Mouse (Mus musculus): ENCODE measurements around the gene Dgki. TPM values are rescaled to one million over a fixed set of nuclear protein-coding genes. Genes with fewer than 3 reads are reported as not detected.

Gene Dgki
- total RNA-seq, 2 experiments from 2014 or later, result 0.20 to 0.29 TPM

DNA sequence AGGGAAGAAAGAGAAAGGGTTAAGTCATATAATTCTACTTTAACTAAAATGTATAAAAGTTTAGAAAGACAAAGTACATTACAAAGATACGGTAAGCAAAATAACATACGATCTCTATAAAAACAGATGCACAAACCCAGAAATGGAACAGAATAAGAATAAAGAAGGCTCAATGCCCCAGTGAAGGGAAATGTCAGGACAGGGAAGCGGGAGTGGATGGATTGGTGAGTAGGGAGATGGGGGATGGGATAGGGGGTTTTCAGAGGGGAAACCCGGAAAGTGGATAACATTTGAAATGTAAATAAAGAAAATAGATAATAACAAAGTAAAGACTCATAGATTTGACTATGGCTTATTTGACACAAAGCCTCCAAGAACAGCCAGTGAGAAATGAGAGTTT lies 400.1 kb downstream of the Dgki start:
- intact Hi-C loops (cut with DNase I), result loop anchor here (5.0 to 10.0 kb wide), 4 partner anchors 83 to 515 kb away; partner anchors contain the start of gene Chrm2

GRCm38 (mm10) chr6:36898412-36898811 lies 401.6 kb downstream of the Dgki start:
- intact Hi-C loops (cut with DNase I), result no loop called here
- no peak for DNase-seq (ENCODE audit: low spot score)

More for the DNA sequence above, 400.1 kb downstream of the Dgki start:
- DNase-seq (ENCODE audit: low spot score), result no peak

DNA sequence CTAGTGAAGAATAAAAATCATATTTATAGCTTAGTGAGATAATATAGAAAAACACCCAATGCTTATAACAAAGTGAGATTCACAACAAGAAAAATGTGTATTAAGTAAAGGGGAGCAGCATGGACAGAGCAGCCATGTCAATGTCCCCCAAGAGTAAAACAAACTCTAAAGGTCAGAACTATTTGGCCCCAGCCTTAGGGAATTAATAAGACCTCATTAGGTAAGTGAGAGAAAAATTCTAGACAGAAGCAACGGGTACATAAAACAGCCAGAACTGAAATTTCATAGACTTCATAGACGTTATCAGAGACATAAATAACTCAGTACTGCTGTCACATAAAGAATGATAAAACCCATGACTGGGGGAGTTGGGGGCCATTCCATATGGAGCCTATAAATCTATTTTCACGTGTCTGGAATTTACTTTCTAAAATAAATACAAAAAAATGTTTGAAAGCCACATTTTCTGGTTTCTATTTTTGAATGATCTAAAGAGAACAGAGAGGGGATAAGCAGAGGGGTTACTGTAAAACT lies 402.3 kb downstream of the Dgki start:
- no peak for DNase-seq (ENCODE audit: low spot score)
- intact Hi-C loops (cut with DNase I), result no loop called here

DNA sequence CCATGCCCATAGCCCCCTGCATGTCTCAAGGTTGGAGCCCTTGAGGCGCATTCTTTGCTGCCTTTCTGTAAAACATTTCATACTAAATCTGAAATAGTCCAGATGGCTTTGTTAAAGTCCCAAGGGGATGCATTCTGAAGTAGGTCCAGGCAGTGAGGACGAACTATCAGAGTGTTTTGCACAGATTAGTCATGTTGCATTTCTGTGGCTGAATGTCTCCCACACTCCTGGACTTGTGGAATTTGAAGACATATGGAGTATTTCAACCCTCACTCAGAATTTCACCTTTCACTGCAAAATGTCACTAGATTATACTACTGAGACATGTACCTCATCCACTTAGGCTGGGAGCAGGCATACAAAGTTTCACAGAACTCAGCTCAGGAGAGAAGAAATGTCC lies 403.3 kb downstream of the Dgki start:
- intact Hi-C loops (cut with DNase I), result no loop called here
- DNase-seq (ENCODE audit: low spot score), result no peak

- DNase-seq (ENCODE audit: low spot score), result no peak
- intact Hi-C loops (cut with DNase I), result no loop called here
Observed at GRCm38 (mm10) chr6:36891820-36892219, 408.2 kb downstream of the Dgki start.

DNA sequence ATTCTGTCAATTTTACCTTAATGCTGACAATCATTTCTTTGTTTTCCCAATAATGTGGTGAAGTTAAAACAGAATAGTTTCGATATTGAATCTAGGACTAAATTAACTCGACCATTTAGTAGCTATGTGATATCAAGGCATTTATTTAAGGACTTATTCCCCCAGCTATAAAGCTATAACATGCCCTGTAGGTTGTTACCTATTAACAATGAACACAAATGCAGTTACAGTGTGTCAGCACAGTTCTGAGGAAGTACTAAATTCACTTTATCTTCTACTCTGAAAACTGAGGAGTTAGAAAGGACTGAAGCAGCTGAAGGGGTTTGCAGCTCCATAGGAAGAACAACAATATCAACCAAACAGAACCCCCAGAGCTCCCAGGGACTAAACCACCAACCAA lies 409.2 kb downstream of the Dgki start:
- DNase-seq (ENCODE audit: low spot score), result no peak
- intact Hi-C loops (cut with DNase I), result no loop called here

GRCm38 (mm10) chr6:36890296-36890695 lies 409.7 kb downstream of the Dgki start:
- peak; percentile 42 for DNase-seq (ENCODE audit: low spot score)
- intact Hi-C loops (cut with DNase I), result no loop called here

DNA sequence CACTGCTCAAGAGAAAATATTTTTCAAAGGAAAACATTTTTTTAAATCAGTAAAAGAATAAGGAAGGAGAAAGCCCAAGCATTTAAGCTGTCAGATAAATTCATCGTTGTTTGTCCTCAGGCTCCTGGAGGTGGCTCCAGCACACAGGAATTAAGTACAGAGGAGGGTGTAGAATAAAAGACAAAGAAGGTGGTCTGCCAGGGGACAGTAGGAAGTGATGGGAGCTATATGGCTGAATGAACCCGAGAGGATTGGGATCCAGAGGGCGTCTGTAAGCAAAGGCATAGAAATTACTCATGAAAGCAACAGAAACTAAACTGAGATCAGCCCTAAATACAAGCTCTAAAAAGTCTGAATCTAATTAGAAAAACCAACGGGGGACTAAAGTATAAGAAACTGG lies 418.7 kb downstream of the Dgki start:
- DNase-seq (ENCODE audit: low spot score), result no peak

DNA sequence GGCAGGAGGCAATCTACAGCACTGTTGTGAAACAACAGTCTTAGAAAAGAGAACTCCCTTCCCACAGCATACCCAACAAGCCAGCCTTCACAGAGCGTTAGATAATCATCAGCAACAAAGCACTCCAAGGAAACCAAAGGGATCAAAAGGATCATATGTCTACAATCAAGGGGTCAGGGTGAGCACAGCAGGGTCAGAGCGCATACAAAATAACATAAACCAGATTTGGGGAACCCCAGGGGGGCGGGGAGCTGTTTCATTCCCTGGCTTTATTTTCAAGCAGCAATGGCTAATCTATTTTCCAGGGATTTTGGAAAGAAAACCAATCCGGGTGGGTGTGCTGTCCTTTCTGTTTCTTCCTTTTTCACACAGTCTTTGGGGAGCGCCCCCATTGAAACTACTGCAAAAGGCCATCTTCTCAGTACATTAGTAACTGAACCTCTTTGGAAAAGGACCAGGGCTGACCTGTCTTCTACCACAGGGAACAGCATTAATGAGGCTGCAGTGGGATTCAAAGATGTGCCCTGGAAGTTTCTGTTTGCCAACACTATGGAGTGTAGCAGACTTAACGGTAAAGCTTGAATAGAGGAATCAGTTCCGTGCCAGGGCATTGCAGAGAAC lies 419.2 kb downstream of the Dgki start:
- no peak for DNase-seq (ENCODE audit: low spot score)
- intact Hi-C loops (cut with DNase I), result no loop called here

More for the DNA sequence above, 418.7 kb downstream of the Dgki start:
- intact Hi-C loops (cut with DNase I), result no loop called here

DNA sequence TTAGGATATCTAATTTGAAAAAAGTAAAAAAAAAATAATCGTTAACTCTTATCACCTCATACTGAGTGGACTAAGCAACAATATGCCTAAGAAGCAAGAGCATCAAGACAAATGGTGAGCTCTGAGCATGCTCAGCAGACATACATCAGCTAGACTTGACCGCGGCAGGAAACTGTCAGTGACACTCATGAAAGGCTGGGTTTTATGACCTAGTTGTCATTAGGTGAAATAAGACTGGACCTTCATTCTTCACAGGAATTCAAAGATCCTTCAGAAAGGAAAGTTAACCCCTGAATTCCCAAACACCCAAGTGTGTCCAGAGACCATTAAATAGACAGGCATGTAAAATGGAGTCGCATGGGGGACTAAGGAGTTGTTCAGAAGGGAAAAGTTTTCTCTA lies 422.6 kb downstream of the Dgki start:
- no peak for DNase-seq (ENCODE audit: low spot score)
- intact Hi-C loops (cut with DNase I), result no loop called here

DNA sequence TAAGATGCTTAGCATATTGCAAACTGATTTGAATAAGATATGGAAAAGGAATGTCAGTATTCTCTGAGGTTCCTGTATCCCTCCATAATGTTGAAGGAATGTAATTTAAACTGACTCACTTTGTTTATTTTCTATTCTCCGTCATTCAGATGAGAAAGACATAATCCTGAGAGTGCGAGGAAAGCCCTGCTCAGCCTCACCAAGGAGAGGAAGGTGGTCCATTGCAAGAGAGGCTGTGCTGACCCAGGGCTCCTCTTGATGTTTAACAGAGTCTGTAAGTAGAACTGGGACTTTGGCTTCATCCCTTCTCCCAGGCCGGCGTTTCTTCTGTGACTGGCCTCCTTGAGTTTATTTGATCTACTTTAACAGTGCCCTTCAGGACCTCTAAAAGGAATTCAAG lies 423.6 kb downstream of the Dgki start:
- DNase-seq (ENCODE audit: low spot score), result no peak
- intact Hi-C loops (cut with DNase I), result no loop called here

DNA sequence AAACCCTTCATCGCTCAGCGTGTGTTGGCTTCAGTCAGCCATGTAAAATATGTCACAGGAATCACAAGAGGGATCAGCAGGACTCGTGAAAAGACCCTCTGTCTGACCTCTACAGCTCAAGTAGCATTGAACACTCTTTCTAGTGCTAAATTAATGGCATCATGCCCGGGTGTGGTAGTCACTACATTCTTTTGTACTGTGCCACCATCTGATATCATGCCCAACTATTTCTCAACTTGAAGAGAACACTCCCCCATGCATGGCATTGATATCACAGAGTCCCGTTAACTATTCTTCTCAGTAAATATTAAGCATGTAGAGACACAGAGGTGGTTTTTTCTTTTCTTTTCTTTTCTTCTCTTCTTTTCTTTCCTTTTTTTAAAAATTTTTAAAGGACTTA lies 424.1 kb downstream of the Dgki start:
- intact Hi-C loops (cut with DNase I), result no loop called here
- DNase-seq (ENCODE audit: low spot score), result no peak

DNA sequence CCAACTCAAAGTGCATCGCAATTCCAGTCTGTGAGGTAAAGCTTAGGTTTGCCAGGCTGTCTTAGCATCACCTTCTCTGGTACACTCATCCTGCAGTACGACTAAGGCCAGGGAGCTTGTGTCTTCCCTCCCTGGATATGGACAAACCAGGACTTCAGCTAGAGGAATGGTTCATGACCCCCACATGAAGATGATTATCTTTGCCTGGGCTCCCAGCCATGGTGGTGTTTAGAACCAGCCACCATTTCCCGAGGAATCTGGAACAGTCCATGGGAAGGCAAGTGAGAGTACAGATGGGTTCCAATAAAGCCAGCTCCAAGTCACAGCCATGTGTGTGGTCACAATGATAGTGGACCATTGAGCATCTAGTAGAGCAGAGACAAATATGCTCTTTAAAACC lies 427.1 kb downstream of the Dgki start:
- intact Hi-C loops (cut with DNase I), result no loop called here
- DNase-seq (ENCODE audit: low spot score), result no peak

DNA sequence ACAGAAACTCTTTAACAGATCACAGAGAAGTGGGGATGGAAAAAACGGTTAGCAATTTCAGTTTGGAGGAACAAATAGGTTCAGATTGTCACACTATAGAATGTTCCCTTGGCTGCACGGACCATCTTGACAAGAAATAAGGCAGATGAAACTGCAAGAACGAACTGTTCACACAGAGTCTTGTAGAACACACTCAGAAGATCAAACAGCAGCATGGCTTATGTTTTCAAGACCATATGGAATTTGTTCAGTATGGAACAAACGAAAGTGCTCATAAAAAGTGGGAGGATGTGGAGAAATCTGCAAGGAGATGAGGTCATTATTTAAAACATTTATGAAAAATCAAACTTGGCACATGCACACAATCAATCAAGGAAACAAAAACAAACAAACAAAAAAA lies 431.8 kb downstream of the Dgki start:
- intact Hi-C loops (cut with DNase I), result no loop called here
- DNase-seq (ENCODE audit: low spot score), result no peak

GRCm38 (mm10) chr6:36858258-36859041 lies 441.5 kb downstream of the Dgki start:
- intact Hi-C loops (cut with DNase I), result no loop called here
- DNase-seq (ENCODE audit: low spot score), result no peak

DNA sequence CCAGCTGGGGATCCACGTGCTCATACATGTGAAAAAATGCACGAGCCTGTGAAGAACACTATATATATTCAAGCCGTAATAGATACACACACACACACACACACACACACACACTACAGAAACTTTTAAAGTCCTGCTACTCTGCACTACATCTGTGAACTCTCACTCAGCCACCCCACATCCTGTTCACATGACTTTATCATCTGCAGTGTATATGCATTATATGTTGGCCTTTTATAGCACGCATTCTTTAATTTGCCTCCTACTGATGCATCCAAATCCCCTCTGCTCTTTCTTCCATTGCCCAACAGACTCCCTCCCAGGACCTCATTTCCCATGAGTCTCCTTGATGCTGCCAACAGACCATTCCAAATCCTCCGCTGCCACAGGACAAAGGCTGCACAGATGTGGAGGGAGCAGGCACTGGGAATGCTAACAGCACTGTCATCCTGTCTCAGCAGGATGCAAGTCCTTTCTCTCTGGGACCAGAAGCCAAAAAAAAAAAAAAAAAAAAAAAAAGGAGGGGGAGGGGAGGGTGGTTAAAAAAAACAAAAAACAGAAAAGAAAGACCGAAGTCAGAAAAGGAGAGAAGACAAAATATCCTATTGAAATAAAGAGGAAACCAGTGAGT lies 442.2 kb downstream of the Dgki start:
- intact Hi-C loops (cut with DNase I), result no loop called here
- no peak for DNase-seq (ENCODE audit: low spot score)

DNA sequence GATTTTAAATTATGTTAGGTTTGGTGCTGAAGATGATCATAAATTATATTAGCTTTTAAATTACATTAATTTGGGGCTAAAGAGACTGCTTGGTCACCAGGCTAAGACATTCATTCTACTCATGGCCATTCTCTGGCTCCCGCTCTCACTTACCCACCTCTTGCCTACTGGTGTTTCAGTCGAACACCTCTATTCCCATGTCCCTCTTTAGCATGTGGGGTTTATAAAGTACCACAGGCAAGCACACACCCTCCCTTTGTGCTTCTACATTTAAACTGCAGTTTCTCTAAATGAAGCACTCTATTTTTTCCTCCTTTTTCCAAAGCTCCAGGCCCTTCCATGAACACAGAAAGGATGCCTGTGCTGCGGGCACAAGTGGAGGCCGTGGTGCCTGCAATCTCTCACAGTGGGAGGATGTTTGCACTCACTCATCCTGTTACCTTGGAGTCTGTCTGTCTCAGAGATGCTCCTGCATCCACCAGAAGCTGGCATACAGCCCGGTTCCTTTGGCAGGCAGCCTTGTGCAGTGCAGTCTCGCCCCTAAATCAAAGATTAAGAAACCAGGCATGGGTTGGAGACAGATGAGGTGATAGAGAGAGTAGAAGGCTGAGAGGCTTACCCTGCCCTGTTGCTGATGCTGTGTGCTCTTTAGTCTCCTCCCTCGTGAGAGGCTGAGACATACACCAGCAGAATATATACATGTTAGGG lies 449.4 kb downstream of the Dgki start:
- DNase-seq (ENCODE audit: low spot score), result no peak
- intact Hi-C loops (cut with DNase I), result no loop called here

DNA sequence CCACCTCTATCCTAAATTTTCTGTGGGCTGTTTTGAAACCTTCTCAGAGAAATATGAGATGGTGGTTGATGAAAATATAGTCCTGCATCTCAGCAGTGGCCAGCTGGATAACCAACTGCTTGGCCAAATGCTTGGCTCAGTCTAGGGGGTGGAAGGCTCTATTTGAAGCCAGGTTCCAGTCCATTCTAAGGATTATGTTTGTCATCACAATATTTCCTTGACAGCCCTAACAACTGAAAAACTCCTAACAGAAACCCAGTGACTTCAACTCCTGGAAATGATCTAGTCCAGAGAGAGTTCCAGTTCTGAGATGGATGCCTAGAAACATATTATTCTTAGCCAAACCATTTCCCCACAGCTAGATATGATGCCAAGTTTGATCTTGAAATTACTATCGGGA lies 454.7 kb downstream of the Dgki start:
- no peak for DNase-seq (ENCODE audit: low spot score)
- intact Hi-C loops (cut with DNase I), result no loop called here

DNA sequence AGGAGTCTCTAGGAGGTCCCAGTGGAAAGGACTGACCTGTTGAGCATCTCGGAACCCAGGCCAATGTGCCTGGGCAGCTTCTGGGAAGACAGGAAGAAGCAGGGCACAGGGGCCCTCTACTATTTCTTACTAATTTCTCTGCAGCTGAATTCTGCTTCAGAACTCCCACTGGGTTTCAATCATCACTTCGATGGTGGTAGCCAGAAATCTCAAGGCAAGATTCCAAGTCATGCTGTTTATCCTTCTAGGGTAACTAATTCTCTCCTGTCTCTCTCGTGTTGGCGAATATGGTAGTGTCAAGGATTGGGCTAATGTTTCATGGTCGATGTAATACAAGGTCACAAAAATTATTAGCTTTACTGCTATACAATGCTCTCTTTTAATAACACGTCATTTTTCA lies 455.7 kb downstream of the Dgki start:
- intact Hi-C loops (cut with DNase I), result no loop called here

DNA sequence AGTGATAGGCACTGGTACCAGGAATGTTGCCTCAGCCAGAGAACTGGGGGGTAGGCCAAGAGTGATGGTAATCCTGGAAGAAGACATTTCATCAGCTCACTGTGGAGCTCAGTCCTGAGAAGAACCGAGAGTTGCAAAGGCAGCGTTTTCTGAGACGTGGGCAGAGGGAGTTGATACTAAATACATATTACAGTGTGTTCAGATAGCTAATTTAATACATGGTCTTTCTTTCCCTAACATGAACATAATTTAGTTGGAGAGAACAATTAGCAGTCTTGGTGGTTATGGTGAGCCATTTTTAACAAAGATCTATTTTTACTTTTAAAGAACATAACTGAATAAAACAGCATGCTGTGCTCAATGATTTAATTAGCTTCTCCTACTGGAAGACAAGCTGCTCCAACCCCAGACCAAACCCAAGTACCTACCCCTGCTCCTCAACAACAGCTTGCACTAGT lies 456.9 kb downstream of the Dgki start:
- no peak for DNase-seq (ENCODE audit: low spot score)
- intact Hi-C loops (cut with DNase I), result no loop called here

More for the DNA sequence above, 455.7 kb downstream of the Dgki start:
- no peak for DNase-seq (ENCODE audit: low spot score)
